24 mouse cellular contexts compared by ENCODE assay signal in the genomic region with DNA sequence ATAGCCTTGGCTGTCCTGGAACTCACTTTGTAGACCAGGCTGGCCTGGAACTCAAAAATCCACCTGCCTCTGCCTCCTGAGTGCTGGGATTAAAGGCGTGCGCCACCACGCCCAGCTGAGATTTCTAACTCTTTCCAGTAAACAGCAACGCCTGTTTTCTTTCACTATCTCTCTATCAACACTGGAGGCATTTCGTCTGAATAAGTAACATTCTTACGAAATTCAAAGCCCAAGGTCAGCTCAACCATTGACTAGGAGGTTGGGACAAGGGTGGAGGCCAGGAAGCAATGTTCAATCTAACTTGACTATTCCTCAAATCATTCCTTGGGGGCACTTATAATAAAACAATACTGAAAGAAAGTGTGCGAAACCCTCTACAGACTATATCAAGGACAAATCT. TPM values are rescaled to one million over a fixed set of nuclear protein-coding genes. Genes with fewer than 3 reads are reported as not detected.
DNase-seq lines count a peak whose midpoint lies in the region; ATAC-seq and TF ChIP-seq lines count a peak whose summit lies in the region.
"Not testable (repeated sequence)": the region's sequence is repeated elsewhere in the genome, so short reads cannot be mapped to it uniquely, and the experiment has no call there.
"Had no signal": no experiment of that assay in that cellular context is flagged by ENCODE, and none has a peak within 500 bp of the region (broad histone marks: within the 10 kb centered on the region; RNA-seq: fewer than 3 reads in every experiment).

No protein-coding gene starts in this region.

- ATAC-seq in midbrain, embryonic 11.5 days (ENCODE audit: low FRiP score): not testable (repeated sequence)

- not testable (repeated sequence) for H3K4me3 ChIP-seq in ES-Bruce4 (ENCODE audit: low read depth, low read length); ES-E14 (ENCODE audit: insufficient read depth in 1 of 2, low read depth in 1 of 2, low read length in 2 of 2, poor library complexity in 1 of 2, severe bottlenecking in 1 of 2); midbrain, embryonic 11.5 days (ENCODE audit: low read depth, low read length)

- H3K27me3 ChIP-seq in ES-Bruce4 (ENCODE audit: control insufficient read depth, insufficient read depth, low read length, poor library complexity, severe bottlenecking); midbrain, embryonic 11.5 days (ENCODE audit: control insufficient read depth, insufficient read depth, low read length): not testable (repeated sequence)

- H3K36me3 ChIP-seq in ES-Bruce4 (ENCODE audit: control insufficient read depth, insufficient read depth, low read length, poor library complexity, severe bottlenecking); ES-E14 (ENCODE audit: control insufficient read depth, insufficient read depth, low read length, poor library complexity, severe bottlenecking); midbrain, embryonic 11.5 days (ENCODE audit: control insufficient read depth, insufficient read depth, low read length): not testable (repeated sequence)

- not testable (repeated sequence) for H3K4me2 ChIP-seq in midbrain, embryonic 11.5 days

- peak; percentile 87 for DNase-seq in ES-CJ7 (ENCODE audit: low read depth, low spot score)
- DNase-seq in ES-E14 (ENCODE audit: low read depth, low spot score): not testable (repeated sequence)
- peak; percentile 97 for DNase-seq in R1 (ENCODE audit: low read depth, low spot score)
- DNase-seq in ZHBTc4 (ENCODE audit: low read depth, low spot score): peak; percentile 93
- DNase-seq in heart, adult 11 months: peak; percentile 19
- DNase-seq in midbrain, embryonic 11.5 days (ENCODE audit: low spot score, missing footprints): peak; percentile 45

- WGBS in midbrain, embryonic 11.5 days: 93% methylated on average over 7 of the region's 7 CpGs

- TF ChIP-seq CTCF in ES-Bruce4 (IDR thresholded peaks at IDR 0.05; ENCODE audit: low read depth, low read length): not testable (repeated sequence)

- H3K9me3 ChIP-seq in ES-Bruce4 (replicated peaks; ENCODE audit: control insufficient read depth, insufficient read depth, low read length, poor library complexity, severe bottlenecking): peaks cover 40% of the 10 kb centered on the region
- not testable (repeated sequence) for H3K9me3 ChIP-seq in ES-E14 (ENCODE audit: control insufficient read depth, insufficient read depth, low read depth, low read length); midbrain, embryonic 11.5 days (ENCODE audit: control insufficient read depth, low read length)

- peak overlapping the region; percentile 80 for H3K27ac ChIP-seq in ES-Bruce4 (ENCODE audit: insufficient read depth, low read length)
- H3K27ac ChIP-seq in ES-E14 (ENCODE audit: insufficient read depth, low read depth, low read length, poor library complexity, severe bottlenecking): peak overlapping the region; percentile 84
- not testable (repeated sequence) for H3K27ac ChIP-seq in midbrain, embryonic 11.5 days (ENCODE audit: low read depth, low read length)

- not testable (repeated sequence) for H3K4me1 ChIP-seq in ES-Bruce4 (ENCODE audit: control insufficient read depth, insufficient read depth, low read length); ES-E14 (ENCODE audit: control insufficient read depth in 2 of 2, insufficient read depth in 2 of 2, low read length in 2 of 2, poor library complexity in 1 of 2); midbrain, embryonic 11.5 days (ENCODE audit: control insufficient read depth, insufficient read depth, low read length)

- in situ Hi-C loops in ES-E14 (cut with MboI; ENCODE audit: low sequenced_read_pairs in 2 of 2, unreplicated experiment in 2 of 2): not testable (repeated sequence)

- TF ChIP-seq POLR2A in ES-Bruce4 (IDR thresholded peaks at IDR 0.05; ENCODE audit: insufficient read depth, low read length): not testable (repeated sequence)

- TF ChIP-seq EP300 in ES-Bruce4 (IDR thresholded peaks at IDR 0.05; ENCODE audit: insufficient read depth, low read depth, low read length): not testable (repeated sequence)

- not testable (repeated sequence) for H3K9ac ChIP-seq in ES-Bruce4 (ENCODE audit: low read depth, poor library complexity, severe bottlenecking); midbrain, embryonic 11.5 days (ENCODE audit: low read length)
- 0 out of 2 replicates have a peak overlapping the region, but pooled peaks have one; percentile 36 for H3K9ac ChIP-seq in ES-E14 (ENCODE audit: insufficient read depth, low read depth, low read length, poor library complexity, severe bottlenecking)

RNA-seq across cellular contexts. Expression of gene H2al2a, which starts 18.5 kb away (rescaled TPM):
- not detected in 2 replicates for polyA plus RNA-seq in ES-Bruce4 (2011; ENCODE audit: insufficient read depth, insufficient read length, low read depth, missing spikeins)
- total RNA-seq in ES-E14 (2012; rRNA removed): not detected in 2 replicates
- not detected in 2 replicates for polyA plus RNA-seq in midbrain, embryonic 11.5 days (2014; fragmentation: Nextera tagmentation; extraction: Ambion mirVana)
- total RNA-seq: adrenal gland, adult 18-20 months; adrenal gland, adult 2 months; adrenal gland, adult 8-10 months; adrenal gland, postnatal 10 days; adrenal gland, postnatal 14 days; adrenal gland, postnatal 25 days; adrenal gland, postnatal 36 days; adrenal gland, postnatal 4 days; CH12.LX; G1E; MEL had no signal
- polyA plus RNA-seq: activated CD4-positive, CD25-positive, alpha-beta regulatory T cell, adult 4 months; adrenal gland, adult 2 months; brain, embryonic 14.5 days; C2C12; CD4-positive, CD25-positive, alpha-beta regulatory T cell, adult 4 months; cerebellum, adult 2 months; G1E; Patski had no signal

RNA-seq across cellular contexts. Expression of gene A930004D18Rik, which starts 59.3 kb away (rescaled TPM):
- polyA plus RNA-seq in ES-Bruce4 (2011; ENCODE audit: insufficient read depth, insufficient read length, low read depth, missing spikeins): 0.31 and 0.67 TPM in 2 replicates
- total RNA-seq in ES-E14 (2012; rRNA removed): 1.9 and 6.2 TPM in 2 replicates
- 10.5 and 11.6 TPM in 2 replicates for polyA plus RNA-seq in midbrain, embryonic 11.5 days (2014; fragmentation: Nextera tagmentation; extraction: Ambion mirVana)
